18 mouse cellular contexts compared by ENCODE assay signal in genomic region chr7:96852781-96853180, GRCm38 (mm10).
"Had no signal": no experiment of that assay in that cellular context is flagged by ENCODE, and none has a peak within 500 bp of the region (broad histone marks: within the 10 kb centered on the region; RNA-seq: fewer than 3 reads in every experiment).

No protein-coding gene starts in this region.

- H3K4me2 ChIP-seq: kidney, embryonic 15.5 days; liver, embryonic 11.5 days; lung, embryonic 14.5 days; stomach, embryonic 15.5 days had no signal

- H3K9me3 ChIP-seq: kidney, embryonic 15.5 days; stomach, embryonic 15.5 days had no signal

- H3K27ac ChIP-seq: kidney, embryonic 15.5 days; left cerebral cortex, adult 2 months; liver, embryonic 14.5 days; macrophage; stomach, embryonic 15.5 days had no signal

- H3K27me3 ChIP-seq: kidney, embryonic 15.5 days; stomach, embryonic 15.5 days had no signal

- H3K9ac ChIP-seq: kidney, embryonic 15.5 days; liver, embryonic 14.5 days; liver, postnatal 0 days; lung, embryonic 14.5 days; stomach, embryonic 15.5 days had no signal

- H3K36me3 ChIP-seq: stomach, embryonic 15.5 days had no signal

- DNase-seq: kidney, adult 8-10 months; kidney, postnatal 10 days; kidney, postnatal 36 days; layer of hippocampus, postnatal 36 days; liver, postnatal 0 days; lung, embryonic 14.5 days; midbrain, embryonic 14.5 days; retina, postnatal 1 day; right cerebral cortex, postnatal 25 days; spleen, adult 18-20 months; thymus, postnatal 25 days had no signal

- H3K4me3 ChIP-seq: kidney, embryonic 15.5 days; left cerebral cortex, adult 2 months; stomach, embryonic 15.5 days had no signal

- H3K4me1 ChIP-seq: kidney, embryonic 15.5 days; stomach, embryonic 15.5 days had no signal

- ATAC-seq: liver, postnatal 0 days; lung, postnatal 0 days had no signal
